Mouse (Mus musculus): ENCODE results near the gene Eepd1.

The Eepd1 gene

GRCm38 (mm10) chr9:25490278-25491145 lies 9.2 kb downstream of the Eepd1 start:
- no peak for DNase-seq

- no peak for DNase-seq
Measured at GRCm38 (mm10) chr9:25493918-25494317, 12.6 kb downstream of the Eepd1 start.

GRCm38 (mm10) chr9:25495601-25496000 lies 14.3 kb downstream of the Eepd1 start:
- DNase-seq = no peak

GRCm38 (mm10) chr9:25496196-25496595 lies 14.8 kb downstream of the Eepd1 start:
- no peak for DNase-seq

- DNase-seq = no peak
Measured at GRCm38 (mm10) chr9:25496703-25497102, 15.4 kb downstream of the Eepd1 start.

- DNase-seq = peak; percentile 55
Measured at GRCm38 (mm10) chr9:25498770-25499169, 17.4 kb downstream of the Eepd1 start.

- no peak for DNase-seq
Measured at GRCm38 (mm10) chr9:25499306-25499705, 18.0 kb downstream of the Eepd1 start.

- DNase-seq = no peak
Measured at GRCm38 (mm10) chr9:25500031-25500430, 18.7 kb downstream of the Eepd1 start.

GRCm38 (mm10) chr9:25508825-25509224 lies 27.5 kb downstream of the Eepd1 start:
- no peak for DNase-seq

- DNase-seq = no peak
Measured at GRCm38 (mm10) chr9:25510572-25510971, 29.2 kb downstream of the Eepd1 start.

GRCm38 (mm10) chr9:25513050-25513449 lies 31.7 kb downstream of the Eepd1 start:
- no peak for DNase-seq

GRCm38 (mm10) chr9:25513556-25513955 lies 32.2 kb downstream of the Eepd1 start:
- no peak for DNase-seq

GRCm38 (mm10) chr9:25516640-25517039 lies 35.3 kb downstream of the Eepd1 start:
- no peak for DNase-seq

GRCm38 (mm10) chr9:25517982-25518381 lies 36.6 kb downstream of the Eepd1 start:
- no peak for DNase-seq

- no peak for DNase-seq
Measured at GRCm38 (mm10) chr9:25519193-25519592, 37.8 kb downstream of the Eepd1 start.

GRCm38 (mm10) chr9:25520826-25521225 lies 39.5 kb downstream of the Eepd1 start:
- no peak for DNase-seq

GRCm38 (mm10) chr9:25521825-25522224 lies 40.5 kb downstream of the Eepd1 start:
- DNase-seq = no peak

GRCm38 (mm10) chr9:25526516-25526915 lies 45.2 kb downstream of the Eepd1 start:
- no peak for DNase-seq

GRCm38 (mm10) chr9:25526927-25527337 lies 45.6 kb downstream of the Eepd1 start:
- no peak for DNase-seq

GRCm38 (mm10) chr9:25527359-25528038 lies 46.2 kb downstream of the Eepd1 start:
- no peak for DNase-seq

GRCm38 (mm10) chr9:25531627-25532026 lies 50.3 kb downstream of the Eepd1 start:
- no peak for DNase-seq

- no peak for DNase-seq
Measured at GRCm38 (mm10) chr9:25532105-25532504, 50.8 kb downstream of the Eepd1 start.

GRCm38 (mm10) chr9:25535487-25535886 lies 54.1 kb downstream of the Eepd1 start:
- DNase-seq = no peak

- DNase-seq = no peak
Measured at GRCm38 (mm10) chr9:25539461-25539860, 58.1 kb downstream of the Eepd1 start.
